Mouse (Mus musculus) olfactory bulb, adult 2 months (tissue): ENCODE results near the gene Qsox2. TPM values are rescaled to one million over a fixed set of nuclear protein-coding genes. Genes with fewer than 3 reads are reported as not detected.
A peak's percentile ranks its signal among the peaks of the same experiment; 100 is the strongest.

Experiments
- H3K27ac ChIP-seq: fragments of 200-500 bp; 2 replicates; pipeline ENCODE4 v1.5.1; 2012; ENCODE audit warnings: low read depth, low read length; ENCODE audit not compliant: insufficient read depth
- H3K4me1 ChIP-seq: fragments of 200-500 bp; 2 replicates; pipeline ENCODE4 v1.6.1; 2012; ENCODE audit warnings: low read length; ENCODE audit not compliant: control insufficient read depth, insufficient read depth
- H3K4me3 ChIP-seq: fragments of 200-500 bp; 2 replicates; pipeline ENCODE4 v1.5.1; 2012; ENCODE audit warnings: mild to moderate bottlenecking, low read depth, low read length, moderate library complexity; ENCODE audit not compliant: insufficient read depth
- CTCF ChIP-seq: fragments of 200-500 bp; IDR thresholded peaks from 2 replicates; pipeline ENCODE4 v1.5.1; 2012; ENCODE audit warnings: low read depth, mild to moderate bottlenecking, low read length, moderate library complexity; ENCODE audit not compliant: insufficient read depth
- POLR2A ChIP-seq: fragments of 200-500 bp; IDR thresholded peaks from 2 replicates; pipeline ENCODE4 v1.6.1; 2012; ENCODE audit warnings: mild to moderate bottlenecking, low read depth, low read length, moderate library complexity; ENCODE audit not compliant: insufficient read depth
- WGBS: fragments of 180-500 bp; shearing (Covaris S2); methylation state at CpG from one replicate; pipeline ENCODE4 v1.1.7; 2018; 5-methylcytosine and 5-hydroxymethylcytosine counted together
- polyA plus RNA-seq: library from polyadenylated mRNA; stranded (reverse); fragments of >200 nt; gene quantifications from 2 replicates; pipeline ENCODE4 v1.2.4, GENCODE M21; 2012; ENCODE audit warnings: low replicate concordance; ENCODE audit not compliant: missing spikeins, insufficient read depth, insufficient read length

Gene Qsox2
- polyA plus RNA-seq, 1 experiment: not detected

- Histone ChIP-seq H3K27ac (peak overlapping the region; percentile 80), H3K4me1 (peaks cover 41% of the 10 kb centered on the region), H3K4me3 (no peak overlapping the region)
- TF ChIP-seq POLR2A (no peak), CTCF (no peak)
- WGBS: 50% methylated on average over 3 of the region's 3 CpGs
These were observed 6.0 kb downstream of the Qsox2 start for GRCm38 (mm10) chr2:26231366-26231765.

- TF ChIP-seq CTCF (no peak), POLR2A (no peak)
- 22% methylated on average over 4 of the region's 4 CpGs for WGBS
- H3K4me3 ChIP-seq: no peak overlapping the region
- peaks cover 41% of the 10 kb centered on the region for H3K4me1 ChIP-seq
- H3K27ac ChIP-seq: peak overlapping the region; percentile 92
These were observed 7.1 kb downstream of the Qsox2 start for GRCm38 (mm10) chr2:26230253-26230652.

DNA sequence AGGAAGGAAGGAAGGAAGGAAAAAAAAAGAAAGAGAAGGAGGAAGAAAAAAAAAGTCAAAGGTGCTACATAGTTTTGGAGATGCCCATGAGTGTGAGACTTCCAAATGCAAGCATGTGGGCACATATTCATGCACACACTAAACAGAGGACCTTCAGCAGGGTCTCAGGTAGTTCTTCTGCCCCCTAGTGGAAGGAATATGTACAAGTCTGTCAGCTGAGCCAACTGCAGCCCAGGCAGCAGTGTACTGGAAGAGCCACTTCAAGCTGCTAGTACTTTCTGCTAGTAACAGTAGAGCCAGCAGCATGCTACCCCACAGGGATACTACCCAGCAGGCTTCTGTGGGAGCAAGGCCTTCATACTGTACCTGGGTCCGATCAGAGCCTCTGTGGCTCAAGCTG, 9.5 kb downstream of the Qsox2 start:
- no peak overlapping the region for H3K27ac ChIP-seq
- TF ChIP-seq CTCF (no peak), POLR2A (no peak)
- peaks cover 26% of the 10 kb centered on the region for H3K4me1 ChIP-seq
- WGBS: 83% methylated on average over 1 of the region's 1 CpGs
- H3K4me3 ChIP-seq: no peak overlapping the region

GRCm38 (mm10) chr2:26225242-26225641, 12.1 kb downstream of the Qsox2 start:
- no peak for TF ChIP-seq POLR2A
- TF ChIP-seq CTCF: no peak

GRCm38 (mm10) chr2:26223961-26224360, 13.4 kb downstream of the Qsox2 start:
- TF ChIP-seq CTCF: no peak
- Histone ChIP-seq H3K4me1 (peaks cover 4% of the 10 kb centered on the region; the same call in 1 of the 2 replicates), H3K27ac (no peak overlapping the region), H3K4me3 (no peak overlapping the region)
- 85% methylated on average over 3 of the region's 3 CpGs for WGBS

More at GRCm38 (mm10) chr2:26225242-26225641, 12.1 kb downstream of the Qsox2 start:
- H3K27ac ChIP-seq: no peak overlapping the region
- H3K4me3 ChIP-seq: no peak overlapping the region
- WGBS: 92% methylated on average over 4 of the region's 4 CpGs
- H3K4me1 ChIP-seq: peaks cover 7% of the 10 kb centered on the region

- WGBS: 17% methylated on average over 3 of the region's 3 CpGs
These were observed 22.8 kb downstream of the Qsox2 start for GRCm38 (mm10) chr2:26214526-26214925.

GRCm38 (mm10) chr2:26209566-26209965, 27.8 kb downstream of the Qsox2 start:
- Histone ChIP-seq H3K4me3 (no peak overlapping the region), H3K4me1 (peaks cover 6% of the 10 kb centered on the region; the same call in 1 of the 2 replicates), H3K27ac (no peak overlapping the region)
- no peak for TF ChIP-seq CTCF
- TF ChIP-seq POLR2A: no peak
- 78% methylated on average over 3 of the region's 3 CpGs for WGBS

More at GRCm38 (mm10) chr2:26214526-26214925, 22.8 kb downstream of the Qsox2 start:
- H3K4me3 ChIP-seq: no peak overlapping the region
- H3K27ac ChIP-seq: no peak overlapping the region
- TF ChIP-seq POLR2A (no peak), CTCF (no peak)
- no peaks in the 10 kb centered on the region for H3K4me1 ChIP-seq

- TF ChIP-seq POLR2A (no peak), CTCF (no peak)
- 48% methylated on average over 19 of the region's 19 CpGs for WGBS
- Histone ChIP-seq H3K4me3 (no peak within 1 kb of the TSS), H3K27ac (no peak within 1 kb of the TSS), H3K4me1 (peaks cover 6% of the 10 kb centered on the region; the same call in 1 of the 2 replicates)
These were observed 29.1 kb downstream of the Qsox2 start, which contains the start of gene Lhx3 for GRCm38 (mm10) chr2:26208126-26208789. Lhx3 (minus strand) TSS chr2:26208289.

DNA sequence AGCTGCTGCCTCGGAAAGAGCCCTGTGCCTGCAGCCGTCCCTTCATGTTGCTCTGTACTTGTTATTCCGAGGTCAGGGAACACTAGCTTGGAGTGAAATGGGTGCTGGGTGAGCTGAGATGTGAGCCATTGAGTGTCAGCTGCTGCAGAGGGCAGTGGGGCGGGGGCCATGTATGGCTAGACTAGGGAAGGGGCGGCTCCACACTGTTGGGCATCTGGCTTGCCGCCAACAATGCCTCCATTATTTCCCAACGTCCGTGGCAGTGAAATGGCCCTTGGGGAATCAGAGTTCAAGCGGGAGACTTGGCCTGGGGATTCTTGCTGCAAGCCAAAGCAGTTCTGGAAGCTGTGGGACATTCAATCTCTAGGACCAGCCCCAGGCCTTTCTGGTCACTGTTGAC, 29.8 kb downstream of the Qsox2 start:
- Histone ChIP-seq H3K27ac (no peak overlapping the region), H3K4me1 (peaks cover 12% of the 10 kb centered on the region), H3K4me3 (no peak overlapping the region)
- TF ChIP-seq CTCF (no peak), POLR2A (no peak)
- WGBS: 51% methylated on average over 9 of the region's 9 CpGs

DNA sequence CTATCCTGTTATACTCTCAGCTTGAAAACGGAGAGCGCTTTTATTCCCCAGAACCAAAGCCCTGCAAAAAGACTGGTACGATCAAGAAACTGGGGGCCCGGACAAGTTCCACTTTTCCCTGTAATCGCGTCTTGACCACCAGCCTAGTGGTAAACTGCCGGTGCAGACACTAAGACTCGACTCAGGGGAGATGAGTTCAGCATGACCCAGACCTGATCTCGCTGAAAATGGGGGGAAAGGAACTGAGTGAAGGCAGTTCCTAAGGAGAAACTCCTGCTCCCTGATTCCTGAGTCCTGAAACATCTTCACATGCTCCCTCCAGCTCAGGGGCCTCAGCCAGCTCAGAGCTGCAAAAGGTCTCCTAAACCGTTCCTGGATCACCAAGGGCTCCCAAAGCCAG, 31.6 kb downstream of the Qsox2 start:
- no peak overlapping the region for H3K4me3 ChIP-seq
- peaks cover 20% of the 10 kb centered on the region for H3K4me1 ChIP-seq
- WGBS: 46% methylated on average over 10 of the region's 10 CpGs
- H3K27ac ChIP-seq: no peak overlapping the region
- TF ChIP-seq POLR2A (no peak), CTCF (no peak)
